Mouse (Mus musculus): Measurements from ENCODE around the gene Lgr4. TPM values are rescaled to one million over a fixed set of nuclear protein-coding genes. Genes with fewer than 3 reads are reported as not detected.
A peak's percentile ranks its signal among the peaks of the same experiment; 100 is the strongest.
"Not testable (repeated sequence)": the region's sequence is repeated elsewhere in the genome, so short reads cannot be mapped to it uniquely, and the experiment has no call there.

The Lgr4 gene
- polyA plus RNA-seq (2014; fragmentation: Nextera tagmentation; extraction: Ambion mirVana): 10.8 and 12.7 TPM in 2 replicates

- peaks cover 21% of the 10 kb centered on the region; the same call in 1 of the 2 replicates for H3K4me1 ChIP-seq (ENCODE audit: control insufficient read depth, insufficient read depth, low read length)
- WGBS: under 1% methylated on average over 64 of the region's 111 CpGs
- ATAC-seq (ENCODE audit: low read depth): peak; percentile 97
These were observed at the start of gene Lgr4 for GRCm38 (mm10) chr2:109917496-109918413. Gene Lgr4 (plus strand): TSS chr2:109917647.

GRCm38 (mm10) chr2:109879429-109879828, 38.0 kb upstream of the Lgr4 start:
- not testable (repeated sequence) for H3K9me3 ChIP-seq (ENCODE audit: control insufficient read depth, low read length); H3K4me2 ChIP-seq (ENCODE audit: low read depth, low read length); ATAC-seq (ENCODE audit: low read depth); H3K36me3 ChIP-seq (ENCODE audit: control insufficient read depth, insufficient read depth, low read length); H3K9ac ChIP-seq (replicated peaks; ENCODE audit: low read depth, low read length); H3K4me3 ChIP-seq (ENCODE audit: low read depth, low read length); H3K27ac ChIP-seq (ENCODE audit: low read depth, low read length); H3K27me3 ChIP-seq (ENCODE audit: control insufficient read depth, insufficient read depth, low read length); H3K4me1 ChIP-seq (ENCODE audit: control insufficient read depth, insufficient read depth, low read length)
- WGBS: 80% methylated on average over 4 of the region's 4 CpGs

More at GRCm38 (mm10) chr2:109917496-109918413, at the start of gene Lgr4:
- H3K9ac ChIP-seq (replicated peaks; ENCODE audit: low read depth, low read length): peak within 1 kb of the TSS; percentile 89
- H3K9me3 ChIP-seq (ENCODE audit: control insufficient read depth, low read length): no peaks in the 10 kb centered on the region
- peak within 1 kb of the TSS; percentile 92 for H3K27ac ChIP-seq (ENCODE audit: low read depth, low read length)
- H3K27me3 ChIP-seq (ENCODE audit: control insufficient read depth, insufficient read depth, low read length): no peaks in the 10 kb centered on the region
- no peaks in the 10 kb centered on the region for H3K36me3 ChIP-seq (ENCODE audit: control insufficient read depth, insufficient read depth, low read length)
- H3K4me2 ChIP-seq (ENCODE audit: low read depth, low read length): peak within 1 kb of the TSS; percentile 63
- peak within 1 kb of the TSS; percentile 55 for H3K4me3 ChIP-seq (ENCODE audit: low read depth, low read length)

- H3K4me1 ChIP-seq (ENCODE audit: control insufficient read depth, insufficient read depth, low read length): no peaks in the 10 kb centered on the region
- H3K9ac ChIP-seq (replicated peaks; ENCODE audit: low read depth, low read length): no peak overlapping the region
- WGBS: 55% methylated on average over 2 of the region's 2 CpGs
- H3K36me3 ChIP-seq (ENCODE audit: control insufficient read depth, insufficient read depth, low read length): no peaks in the 10 kb centered on the region
- no peak overlapping the region for H3K27ac ChIP-seq (ENCODE audit: low read depth, low read length)
- H3K4me3 ChIP-seq (ENCODE audit: low read depth, low read length): no peak overlapping the region
- H3K27me3 ChIP-seq (ENCODE audit: control insufficient read depth, insufficient read depth, low read length): no peaks in the 10 kb centered on the region
- H3K4me2 ChIP-seq (ENCODE audit: low read depth, low read length): no peak overlapping the region
- no peak for ATAC-seq (ENCODE audit: low read depth)
- H3K9me3 ChIP-seq (ENCODE audit: control insufficient read depth, low read length): no peaks in the 10 kb centered on the region
These were observed 36.3 kb upstream of the Lgr4 start for GRCm38 (mm10) chr2:109881111-109881510.

GRCm38 (mm10) chr2:109881625-109882024, 35.8 kb upstream of the Lgr4 start:
- H3K27me3 ChIP-seq (ENCODE audit: control insufficient read depth, insufficient read depth, low read length): no peaks in the 10 kb centered on the region
- 67% methylated on average over 1 of the region's 1 CpGs for WGBS
- H3K4me1 ChIP-seq (ENCODE audit: control insufficient read depth, insufficient read depth, low read length): no peaks in the 10 kb centered on the region
- H3K4me3 ChIP-seq (ENCODE audit: low read depth, low read length): no peak overlapping the region
- H3K9me3 ChIP-seq (ENCODE audit: control insufficient read depth, low read length): no peaks in the 10 kb centered on the region
- no peak overlapping the region for H3K27ac ChIP-seq (ENCODE audit: low read depth, low read length)
- no peak for ATAC-seq (ENCODE audit: low read depth)
- no peak overlapping the region for H3K4me2 ChIP-seq (ENCODE audit: low read depth, low read length)
- no peak overlapping the region for H3K9ac ChIP-seq (replicated peaks; ENCODE audit: low read depth, low read length)
- H3K36me3 ChIP-seq (ENCODE audit: control insufficient read depth, insufficient read depth, low read length): no peaks in the 10 kb centered on the region

GRCm38 (mm10) chr2:109884106-109884505, 33.3 kb upstream of the Lgr4 start:
- Histone ChIP-seq H3K36me3 (ENCODE audit: control insufficient read depth, insufficient read depth, low read length) (no peaks in the 10 kb centered on the region), H3K27ac (ENCODE audit: low read depth, low read length) (no peak overlapping the region), H3K4me3 (ENCODE audit: low read depth, low read length) (no peak overlapping the region), H3K4me2 (ENCODE audit: low read depth, low read length) (no peak overlapping the region), H3K9me3 (ENCODE audit: control insufficient read depth, low read length) (no peaks in the 10 kb centered on the region), H3K27me3 (ENCODE audit: control insufficient read depth, insufficient read depth, low read length) (no peaks in the 10 kb centered on the region), H3K9ac (replicated peaks; ENCODE audit: low read depth, low read length) (no peak overlapping the region), H3K4me1 (ENCODE audit: control insufficient read depth, insufficient read depth, low read length) (no peaks in the 10 kb centered on the region)
- 77% methylated on average over 4 of the region's 4 CpGs for WGBS
- ATAC-seq (ENCODE audit: low read depth): no peak

GRCm38 (mm10) chr2:109884507-109884906, 32.9 kb upstream of the Lgr4 start:
- no peak for ATAC-seq (ENCODE audit: low read depth)
- Histone ChIP-seq H3K4me1 (ENCODE audit: control insufficient read depth, insufficient read depth, low read length) (no peaks in the 10 kb centered on the region), H3K9me3 (ENCODE audit: control insufficient read depth, low read length) (no peaks in the 10 kb centered on the region), H3K4me2 (ENCODE audit: low read depth, low read length) (no peak overlapping the region), H3K36me3 (ENCODE audit: control insufficient read depth, insufficient read depth, low read length) (no peaks in the 10 kb centered on the region), H3K27me3 (ENCODE audit: control insufficient read depth, insufficient read depth, low read length) (no peaks in the 10 kb centered on the region), H3K9ac (replicated peaks; ENCODE audit: low read depth, low read length) (no peak overlapping the region), H3K4me3 (ENCODE audit: low read depth, low read length) (no peak overlapping the region), H3K27ac (ENCODE audit: low read depth, low read length) (no peak overlapping the region)
- whole genome bisulfite sequencing: 62% methylated on average over 4 of the region's 4 CpGs

GRCm38 (mm10) chr2:109890068-109890467, 27.4 kb upstream of the Lgr4 start:
- Histone ChIP-seq H3K27me3 (ENCODE audit: control insufficient read depth, insufficient read depth, low read length) (no peaks in the 10 kb centered on the region), H3K27ac (ENCODE audit: low read depth, low read length) (peak overlapping the region; percentile 90; the same call in 1 of the 2 replicates), H3K4me3 (ENCODE audit: low read depth, low read length) (peak overlapping the region; percentile 91), H3K4me1 (ENCODE audit: control insufficient read depth, insufficient read depth, low read length) (peaks cover 14% of the 10 kb centered on the region), H3K36me3 (ENCODE audit: control insufficient read depth, insufficient read depth, low read length) (peaks cover 6% of the 10 kb centered on the region; the same call in 1 of the 2 replicates), H3K9me3 (ENCODE audit: control insufficient read depth, low read length) (no peaks in the 10 kb centered on the region), H3K4me2 (ENCODE audit: low read depth, low read length) (peak overlapping the region; percentile 50), H3K9ac (replicated peaks; ENCODE audit: low read depth, low read length) (peak overlapping the region; percentile 94)
- ATAC-seq (ENCODE audit: low read depth): no peak
- 32% methylated on average over 4 of the region's 4 CpGs for WGBS

GRCm38 (mm10) chr2:109890597-109890996, 26.9 kb upstream of the Lgr4 start, which contains the start of gene Lin7c:
Gene Lin7c (plus strand): TSS chr2:109890853.
- Histone ChIP-seq H3K27me3 (ENCODE audit: control insufficient read depth, insufficient read depth, low read length) (no peaks in the 10 kb centered on the region), H3K36me3 (ENCODE audit: control insufficient read depth, insufficient read depth, low read length) (peaks cover 11% of the 10 kb centered on the region), H3K4me3 (ENCODE audit: low read depth, low read length) (peak within 1 kb of the TSS; percentile 91), H3K9ac (replicated peaks; ENCODE audit: low read depth, low read length) (peak within 1 kb of the TSS; percentile 94), H3K27ac (ENCODE audit: low read depth, low read length) (peak within 1 kb of the TSS; percentile 90), H3K4me1 (ENCODE audit: control insufficient read depth, insufficient read depth, low read length) (peaks cover 14% of the 10 kb centered on the region), H3K9me3 (ENCODE audit: control insufficient read depth, low read length) (no peaks in the 10 kb centered on the region), H3K4me2 (ENCODE audit: low read depth, low read length) (peak within 1 kb of the TSS; percentile 86)
- under 1% methylated on average over 40 of the region's 42 CpGs for WGBS
- ATAC-seq (ENCODE audit: low read depth): peak; percentile 100

- ATAC-seq (ENCODE audit: low read depth): peak; percentile 87
- Histone ChIP-seq H3K27ac (ENCODE audit: low read depth, low read length) (peak overlapping the region; percentile 90), H3K4me1 (ENCODE audit: control insufficient read depth, insufficient read depth, low read length) (peaks cover 14% of the 10 kb centered on the region), H3K4me3 (ENCODE audit: low read depth, low read length) (peak overlapping the region; percentile 91), H3K9me3 (ENCODE audit: control insufficient read depth, low read length) (no peaks in the 10 kb centered on the region), H3K36me3 (ENCODE audit: control insufficient read depth, insufficient read depth, low read length) (peaks cover 15% of the 10 kb centered on the region), H3K4me2 (ENCODE audit: low read depth, low read length) (peak overlapping the region; percentile 86), H3K9ac (replicated peaks; ENCODE audit: low read depth, low read length) (peak overlapping the region; percentile 94), H3K27me3 (ENCODE audit: control insufficient read depth, insufficient read depth, low read length) (no peaks in the 10 kb centered on the region)
- 0% methylated on average over 34 of the region's 34 CpGs for WGBS
These were observed 26.4 kb upstream of the Lgr4 start for GRCm38 (mm10) chr2:109891031-109891430.

Data from neural tube, embryonic 14.5 days (tissue).